Mouse (Mus musculus): ENCODE data around the gene Slc35e4. TPM values are rescaled to one million over a fixed set of nuclear protein-coding genes. Genes with fewer than 3 reads are reported as not detected.
"Not testable (repeated sequence)": the region's sequence is repeated elsewhere in the genome, so short reads cannot be mapped to it uniquely, and the experiment has no call there.

The Slc35e4 gene
- polyA plus RNA-seq, 1 experiment: 3.5 TPM

DNA sequence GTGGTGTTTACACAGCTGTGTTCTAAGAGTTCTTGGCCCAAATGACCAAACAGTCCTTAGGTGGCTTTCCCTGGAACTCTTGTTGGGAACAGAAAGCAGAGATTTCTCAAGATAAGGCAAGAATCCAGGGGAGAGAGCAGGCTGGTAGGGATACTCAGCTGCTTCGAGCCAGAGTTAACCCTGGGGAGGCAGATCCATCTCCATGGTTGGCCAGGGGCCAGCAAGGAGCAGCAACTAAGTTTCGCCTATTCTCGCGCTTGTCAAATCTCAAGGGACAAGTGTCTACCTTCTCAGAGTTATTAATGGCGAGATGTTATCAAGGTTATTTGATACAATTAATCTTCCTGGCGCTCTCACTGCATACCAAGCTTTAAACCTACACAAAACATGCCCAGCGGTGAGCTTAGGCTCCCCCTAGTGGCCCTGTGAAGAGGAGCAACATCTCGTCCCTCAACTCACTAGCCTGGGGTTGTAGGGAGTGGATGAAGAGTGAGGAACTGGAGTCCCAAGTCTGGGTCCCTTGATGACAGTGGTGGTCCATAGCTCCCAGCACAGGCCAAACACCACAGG, 6.9 kb upstream of the Slc35e4 start:
- no peak for DNase-seq (ENCODE audit: low read depth, low spot score)
- 41% methylated on average over 8 of the region's 8 CpGs for WGBS

DNA sequence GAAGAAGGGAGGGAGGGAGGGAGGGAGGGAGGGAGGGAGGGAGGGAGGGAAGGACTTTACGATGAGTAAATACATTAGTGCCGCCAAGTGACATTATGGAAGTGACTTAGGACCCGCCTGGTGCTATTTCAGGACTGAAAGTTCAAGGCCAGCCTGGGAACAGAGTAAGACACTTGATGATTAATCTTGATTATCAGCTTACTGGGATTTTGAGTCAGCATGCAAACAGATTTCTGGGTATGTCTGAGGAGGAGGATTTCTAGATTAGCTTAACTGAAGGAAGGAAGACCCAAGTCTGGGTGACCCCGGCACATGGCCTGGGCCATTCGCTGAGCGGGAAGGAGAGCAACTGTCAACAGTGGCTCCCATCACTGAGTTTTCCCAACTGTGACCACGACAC, 6.0 kb upstream of the Slc35e4 start:
- DNase-seq (ENCODE audit: low read depth, low spot score): no peak
- WGBS: 74% methylated on average over 7 of the region's 7 CpGs

DNA sequence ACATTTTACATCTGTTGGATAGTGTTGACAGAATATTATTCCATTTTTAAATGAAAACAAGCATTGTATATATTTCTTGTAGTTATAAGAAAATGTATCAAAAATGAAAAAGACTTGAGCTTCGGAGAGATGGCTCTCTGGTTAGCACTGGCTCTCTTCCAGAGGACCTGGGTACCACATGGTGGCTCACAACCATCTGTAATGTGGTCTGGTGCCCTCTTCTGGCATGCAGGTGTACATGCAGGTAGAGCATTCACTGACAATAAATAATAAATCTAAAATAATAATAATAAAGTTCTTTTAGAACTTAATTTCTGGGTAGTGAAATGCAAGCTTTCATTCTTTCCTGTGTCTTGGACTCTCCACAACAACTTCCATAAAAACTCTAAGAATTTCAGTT, 4.3 kb upstream of the Slc35e4 start:
- WGBS: 47% methylated on average over 1 of the region's 1 CpGs
- no peak for DNase-seq (ENCODE audit: low read depth, low spot score)

DNA sequence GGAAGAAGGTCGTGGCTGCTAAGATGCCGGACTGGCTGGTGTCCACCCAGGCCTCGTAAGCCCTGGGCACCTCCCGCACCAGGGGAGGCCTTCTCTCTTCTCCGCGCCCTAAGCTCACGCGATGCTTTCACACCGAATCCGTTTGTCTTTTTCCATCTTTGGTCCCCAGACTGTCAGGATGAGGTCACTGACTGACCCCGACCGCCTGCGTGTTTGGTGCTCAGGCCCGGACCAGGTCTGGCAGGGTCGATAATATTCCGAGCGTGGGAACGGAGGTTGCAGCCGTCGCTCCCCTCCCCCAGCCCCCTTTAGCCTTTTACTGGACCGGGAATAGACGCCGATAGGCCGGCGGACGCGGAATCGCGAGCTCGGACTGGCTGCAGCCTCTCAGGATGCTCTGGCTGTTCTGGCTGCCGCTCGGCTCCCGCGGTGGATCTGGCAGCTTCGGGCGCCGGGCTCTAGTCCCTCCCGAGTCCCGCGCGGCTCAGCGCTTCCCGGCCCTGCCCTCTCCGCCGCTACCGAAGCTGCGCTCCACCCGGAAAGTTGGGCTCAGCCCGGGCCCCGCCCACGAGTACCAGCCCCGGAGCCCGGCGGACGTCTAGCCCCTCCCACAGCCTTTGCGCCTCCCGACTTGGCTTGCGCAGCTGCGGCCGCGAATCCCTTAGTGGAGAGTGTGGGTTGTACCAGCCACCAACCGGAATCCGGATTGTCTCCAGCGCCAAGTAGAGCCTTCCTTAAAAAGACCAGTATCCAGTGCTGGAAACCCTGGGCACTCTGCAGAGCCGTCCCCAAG, 952 bp downstream of the Slc35e4 start:
- under 1% methylated on average over 65 of the region's 65 CpGs for WGBS

DNA sequence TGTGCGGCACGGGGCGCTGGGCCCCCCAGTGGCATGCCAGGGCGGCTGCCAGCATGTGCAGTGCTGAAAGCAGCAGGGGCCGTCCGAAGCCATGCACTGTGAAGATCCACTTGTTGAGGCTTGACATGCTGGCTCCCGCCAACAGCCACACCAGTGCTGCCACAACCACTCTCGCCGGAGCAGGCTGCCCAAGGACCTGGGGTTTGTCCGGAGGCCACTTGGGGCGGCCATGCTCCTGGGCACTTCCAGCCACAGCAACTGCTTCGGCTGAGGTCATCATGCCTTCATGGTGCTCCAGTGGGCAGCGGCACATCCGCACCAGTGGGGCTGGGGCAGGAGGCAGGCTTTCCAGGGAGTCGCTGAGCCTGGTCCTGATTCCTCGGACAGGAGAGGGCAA, 1.6 kb downstream of the Slc35e4 start:
- DNase-seq (ENCODE audit: low read depth, low spot score): no peak
- WGBS: 11% methylated on average over 16 of the region's 16 CpGs

More for the DNA sequence above, 952 bp downstream of the Slc35e4 start:
- no peak for DNase-seq (ENCODE audit: low read depth, low spot score)

DNA sequence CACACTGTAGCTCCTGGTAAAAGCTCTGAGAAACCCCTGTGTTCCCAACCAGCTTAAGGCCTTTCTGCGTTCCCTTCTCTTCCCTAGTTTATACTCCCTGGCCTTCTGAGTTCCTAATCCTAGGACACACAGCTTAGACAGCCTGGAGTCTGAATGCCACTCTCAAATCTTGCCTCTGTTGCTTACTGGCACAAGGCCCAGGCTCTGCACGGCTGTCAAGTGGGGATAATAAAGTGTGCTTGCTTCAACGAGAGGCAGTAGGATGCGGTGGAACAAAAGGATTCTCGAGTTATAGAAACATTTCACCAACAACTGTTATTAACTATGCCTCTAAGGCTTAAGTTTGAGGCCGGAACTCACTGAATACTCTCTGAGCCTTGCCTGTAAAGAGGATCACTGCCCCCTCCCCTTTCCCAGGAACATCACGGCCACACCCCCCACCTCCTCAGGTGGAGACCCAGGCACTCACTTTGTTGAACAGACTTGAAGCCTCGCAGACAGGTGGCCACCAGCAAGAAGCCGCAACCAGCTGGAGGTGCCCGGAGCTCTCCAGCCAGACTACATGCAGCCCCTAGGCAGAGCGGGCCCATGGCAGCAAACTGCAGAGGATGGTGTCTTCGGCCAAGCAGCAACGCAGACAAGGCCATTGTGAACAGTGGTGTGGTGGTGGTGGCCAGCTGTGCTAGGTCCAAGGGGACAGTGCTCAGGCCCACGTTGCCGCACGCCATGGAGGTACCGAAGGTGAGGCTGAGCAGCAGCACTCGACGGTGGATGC, 2.2 kb downstream of the Slc35e4 start:
- 30% methylated on average over 19 of the region's 19 CpGs for WGBS
- no peak for DNase-seq (ENCODE audit: low read depth, low spot score)

DNA sequence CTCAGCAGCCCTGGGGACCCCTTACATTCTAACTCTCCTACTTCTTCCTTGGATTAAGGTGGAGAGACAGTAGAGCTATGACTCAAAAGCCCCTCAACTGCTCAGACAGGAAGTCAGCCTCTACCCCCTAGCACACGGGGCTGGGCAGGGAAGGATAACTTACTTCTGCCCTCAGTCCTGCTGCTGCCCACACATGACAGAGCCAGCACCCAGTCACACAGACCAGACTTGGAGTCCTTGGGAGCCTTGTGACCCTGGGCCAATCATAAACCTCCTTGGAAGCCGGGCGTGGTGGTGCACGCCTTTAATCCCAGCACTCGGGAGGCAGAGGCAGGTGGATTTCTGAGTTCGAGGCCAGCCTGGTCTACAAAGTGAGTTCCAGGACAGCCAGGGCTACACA, 3.0 kb downstream of the Slc35e4 start:
- not testable (repeated sequence) for DNase-seq (ENCODE audit: low read depth, low spot score)
- WGBS: 75% methylated on average over 6 of the region's 6 CpGs

DNA sequence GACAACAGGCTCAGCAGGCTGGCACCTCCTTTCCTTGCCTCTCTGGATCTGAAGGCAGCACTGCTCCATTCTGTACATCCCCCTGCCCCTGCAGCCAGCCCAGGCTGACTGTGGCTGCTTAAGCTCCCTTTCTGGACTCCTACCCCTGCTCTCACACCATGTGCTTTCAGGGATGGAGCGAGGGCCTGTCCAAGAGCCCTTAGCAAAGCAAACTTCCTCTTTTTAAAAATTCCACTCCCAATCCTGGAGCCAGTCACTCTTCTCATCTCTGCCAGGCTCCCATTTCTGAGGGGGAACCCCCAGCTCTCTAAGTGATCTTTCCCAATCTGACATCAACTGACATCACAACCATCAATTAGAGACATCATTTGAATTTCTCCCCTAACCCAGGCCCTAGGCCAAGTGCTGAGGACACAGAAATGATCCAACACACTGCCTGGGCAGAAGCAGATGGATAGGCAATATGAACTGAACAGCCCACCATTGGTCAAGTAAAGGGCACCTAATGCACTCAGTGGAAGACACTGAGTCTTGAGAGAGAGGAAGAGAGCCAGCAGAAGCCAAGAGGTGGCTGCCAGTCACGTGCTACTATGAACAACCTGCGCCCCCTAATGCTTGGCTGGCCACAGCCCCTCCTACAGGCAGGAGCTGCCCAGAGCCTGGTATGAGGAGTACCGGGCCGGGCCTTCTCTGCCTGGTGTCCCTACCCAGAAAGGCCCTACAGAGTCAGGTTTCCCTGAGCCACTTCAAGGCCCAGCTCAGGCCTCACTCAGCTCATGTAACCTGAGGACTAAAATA, 3.8 kb downstream of the Slc35e4 start:
- WGBS: 34% methylated on average over 5 of the region's 5 CpGs
- DNase-seq (ENCODE audit: low read depth, low spot score): no peak

DNA sequence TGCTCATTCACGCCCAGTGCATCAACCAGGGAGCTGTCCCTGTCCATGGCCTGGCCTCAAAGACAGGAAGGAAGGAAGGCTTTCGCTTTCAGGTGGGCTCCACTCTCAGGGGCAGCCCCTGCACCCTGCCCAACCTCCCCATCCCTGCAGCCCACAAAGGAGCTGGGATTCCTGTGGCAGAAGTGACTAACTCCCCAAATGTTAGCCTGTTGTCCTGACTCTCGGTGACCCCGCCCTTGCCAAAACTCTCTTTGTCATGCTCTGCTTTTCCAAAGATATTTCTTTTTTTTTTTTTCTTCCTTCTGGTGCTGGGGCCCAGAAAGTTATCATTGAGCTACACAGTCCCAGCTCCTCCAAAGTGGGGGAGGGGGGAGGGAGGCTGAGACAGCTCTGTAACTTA, 5.2 kb downstream of the Slc35e4 start:
- DNase-seq (ENCODE audit: low read depth, low spot score): no peak
- WGBS: 84% methylated on average over 4 of the region's 4 CpGs

DNA sequence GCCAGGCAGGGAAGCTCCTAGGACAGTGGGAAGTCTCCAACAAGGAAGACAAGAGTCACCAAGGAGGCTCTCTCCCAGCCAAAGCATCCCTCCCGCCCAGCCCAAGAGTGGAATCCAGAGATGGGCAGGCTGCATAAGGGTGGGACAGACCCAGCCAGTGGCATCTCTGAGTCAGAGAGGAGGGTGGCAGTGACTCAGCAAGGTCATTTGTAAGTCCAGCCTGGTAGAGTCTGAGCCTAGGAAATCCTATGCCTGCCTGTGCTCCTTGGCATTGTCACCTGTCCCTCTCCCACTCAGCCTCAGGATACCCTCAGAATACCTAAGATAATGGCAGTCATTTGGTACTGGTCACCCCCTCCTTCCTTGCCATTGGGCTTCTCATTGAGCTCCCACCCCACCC, 9.0 kb downstream of the Slc35e4 start:
- DNase-seq (ENCODE audit: low read depth, low spot score): no peak
- 71% methylated on average over 1 of the region's 1 CpGs for WGBS

DNA sequence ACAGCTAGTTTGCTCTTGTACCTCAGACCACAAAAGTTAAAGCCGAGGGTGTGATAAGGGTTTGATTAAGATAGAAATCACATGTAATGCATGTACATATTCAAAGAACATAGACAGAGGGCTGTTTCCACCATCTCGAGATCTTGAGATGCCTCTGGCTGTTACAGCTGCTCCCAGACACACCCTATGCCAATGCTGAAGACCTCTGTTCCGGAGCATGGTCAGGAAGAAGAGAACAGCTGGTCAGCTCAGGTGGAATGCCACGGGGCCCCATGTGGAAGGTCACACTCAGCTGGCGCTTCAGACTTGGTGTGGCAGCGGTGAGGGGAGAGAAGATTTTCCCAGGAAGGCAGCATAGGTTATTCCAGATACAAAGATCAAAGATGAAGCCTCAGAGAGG, 9.8 kb downstream of the Slc35e4 start:
- WGBS: 68% methylated on average over 6 of the region's 6 CpGs
- no peak for DNase-seq (ENCODE audit: low read depth, low spot score)

DNA sequence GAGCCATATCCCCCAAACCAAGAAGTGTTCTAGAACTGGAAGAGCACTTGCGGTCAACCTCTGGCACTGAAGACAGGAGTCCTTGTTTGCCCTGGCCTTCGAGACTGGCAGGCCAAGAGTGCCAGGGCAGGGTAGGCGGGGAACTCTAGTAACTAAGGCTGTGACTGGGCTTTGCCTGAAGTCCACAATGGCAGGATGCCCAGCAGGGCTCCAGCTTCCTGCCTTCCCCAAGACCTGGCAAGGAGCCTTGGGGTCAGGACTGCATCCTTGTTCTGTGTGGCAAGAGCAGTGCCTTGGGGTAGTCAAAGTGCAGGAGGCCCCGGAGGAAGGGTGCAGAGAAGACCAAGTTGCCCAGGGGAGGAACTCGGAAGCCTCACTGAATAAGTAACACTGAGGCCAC, 11.4 kb downstream of the Slc35e4 start:
- no peak for DNase-seq (ENCODE audit: low read depth, low spot score)
- 23% methylated on average over 5 of the region's 5 CpGs for WGBS

DNA sequence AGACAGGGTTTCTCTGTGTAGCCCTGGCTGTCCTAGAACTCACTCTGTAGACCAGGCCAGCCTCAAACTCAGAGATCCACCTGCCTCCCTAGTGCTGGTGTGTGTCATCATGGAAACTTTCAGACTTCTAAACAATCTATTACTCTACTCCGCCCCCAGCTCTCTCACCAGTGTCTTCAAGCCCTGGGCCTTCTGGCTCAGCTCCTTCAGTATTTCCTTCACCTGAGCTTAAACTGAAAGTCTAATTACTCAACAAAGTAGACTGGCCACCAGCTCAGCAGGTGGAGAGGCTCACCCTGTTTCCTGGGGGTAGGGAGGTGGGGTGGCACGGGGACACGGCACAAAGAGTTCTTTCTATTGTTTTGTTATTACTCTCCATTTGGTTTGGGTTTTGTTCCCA, 11.9 kb downstream of the Slc35e4 start:
- WGBS: 39% methylated on average over 3 of the region's 3 CpGs

DNA sequence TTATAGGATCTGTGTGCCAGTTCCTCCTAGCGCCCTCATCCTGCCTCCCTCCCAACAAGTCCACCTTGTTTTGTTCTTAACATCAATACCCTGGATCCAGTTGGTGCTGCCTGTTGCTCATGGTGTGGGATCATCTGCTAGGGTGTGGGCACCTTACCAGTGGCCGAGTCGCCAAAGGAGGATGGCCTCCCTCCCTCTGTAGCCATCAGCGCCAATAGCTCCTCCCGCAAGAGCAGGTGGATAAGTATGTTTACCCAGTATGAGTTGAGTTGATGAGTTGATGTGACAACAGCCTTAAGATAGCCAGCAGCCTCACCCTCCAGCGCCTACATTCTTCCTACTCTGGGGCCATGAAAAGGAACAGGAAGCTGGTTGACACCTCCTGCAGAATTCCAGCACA, 14.2 kb downstream of the Slc35e4 start:
- 49% methylated on average over 6 of the region's 6 CpGs for WGBS
- no peak for DNase-seq (ENCODE audit: low read depth, low spot score)

More for the DNA sequence above, 11.9 kb downstream of the Slc35e4 start:
- DNase-seq (ENCODE audit: low read depth, low spot score): no peak

DNA sequence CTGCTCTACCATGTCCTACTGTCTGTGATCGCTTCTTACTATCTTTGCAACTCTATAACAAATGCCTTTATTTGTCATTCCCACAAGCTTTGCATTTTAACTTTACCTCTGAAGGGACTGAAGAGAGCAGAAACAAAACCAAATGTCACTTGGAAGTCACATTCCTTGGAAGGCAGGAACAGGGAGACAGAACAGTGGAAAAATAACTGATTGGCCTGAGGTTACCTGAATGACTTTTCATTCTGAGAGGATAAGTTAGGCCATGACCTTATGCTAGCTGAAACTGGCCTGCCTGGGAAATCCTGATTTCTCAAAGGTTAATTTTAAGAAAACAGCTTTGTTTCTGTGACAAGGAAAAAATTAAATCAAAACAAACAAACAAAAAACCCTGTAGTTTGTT, 18.5 kb downstream of the Slc35e4 start:
- DNase-seq (ENCODE audit: low read depth, low spot score): no peak
- WGBS: 37% methylated on average over 1 of the region's 1 CpGs

DNA sequence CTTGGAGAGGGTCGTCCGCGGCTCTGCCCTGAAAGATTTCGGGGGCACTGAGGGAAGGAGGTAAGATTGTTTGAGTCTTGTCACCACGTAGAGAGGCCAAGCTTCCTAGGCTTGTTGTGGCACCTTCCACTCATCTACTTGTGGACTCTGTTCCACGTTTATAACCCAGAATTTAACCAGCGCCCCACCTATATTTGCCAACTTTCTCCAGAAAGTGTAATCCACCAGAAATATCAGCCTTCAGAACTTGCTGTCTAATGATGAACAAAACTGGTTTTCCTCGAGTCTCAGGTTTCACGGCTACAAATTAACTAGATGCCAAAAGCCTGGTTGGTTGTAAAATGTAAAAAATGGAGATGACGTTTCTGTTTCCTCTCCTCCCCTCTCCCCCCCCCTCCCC, 19.0 kb downstream of the Slc35e4 start:
- DNase-seq (ENCODE audit: low read depth, low spot score): no peak
- WGBS: 1% methylated on average over 10 of the region's 10 CpGs

DNA sequence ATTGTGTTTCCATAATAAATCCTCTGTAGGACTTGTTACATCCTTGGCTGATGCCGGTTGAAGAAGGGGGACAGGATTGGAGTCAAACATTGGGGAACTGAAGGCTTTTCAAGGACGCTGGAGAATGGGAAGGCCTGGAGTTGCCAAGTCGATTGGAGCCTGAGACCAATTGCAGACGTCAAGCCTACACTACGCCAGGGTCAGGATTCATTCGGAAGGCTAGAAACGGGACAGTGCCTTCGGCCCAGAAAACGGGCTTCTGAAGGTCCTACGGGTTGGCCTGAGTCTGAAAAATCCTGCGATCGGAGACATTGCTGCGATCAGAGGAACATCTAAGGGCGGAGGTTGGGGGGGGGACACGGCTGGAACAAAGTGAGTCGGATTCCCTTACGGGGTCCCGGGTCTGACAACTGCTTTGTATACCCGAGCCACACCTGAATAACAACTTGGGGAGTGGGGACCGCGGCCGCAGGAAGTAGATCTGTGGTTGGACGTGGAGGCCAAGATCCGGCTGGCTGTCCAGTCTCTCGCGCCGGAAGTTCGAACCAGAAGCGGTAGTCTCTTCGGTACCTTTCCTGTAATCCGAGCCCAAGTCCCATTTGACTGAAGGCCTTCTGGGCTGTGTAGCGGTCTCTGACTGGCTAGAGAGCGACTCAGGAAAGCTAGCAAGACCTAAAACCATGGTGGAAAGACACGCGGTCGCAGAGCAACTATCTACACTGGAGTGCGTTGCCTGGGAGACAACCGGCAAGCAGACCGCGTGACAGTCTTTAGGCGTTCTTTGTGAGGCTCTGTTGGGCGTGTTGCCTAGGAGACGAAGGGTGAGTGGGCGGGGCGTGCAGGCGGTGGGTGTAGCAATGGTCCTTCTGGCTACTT, 19.8 kb downstream of the Slc35e4 start, which contains the start of the genes 4921536K21Rik and Dusp18:
Gene 4921536K21Rik, minus strand, starts transcription at position 693 of the 876 bp plus-strand sequence.
Gene Dusp18, plus strand, starts transcription at position 835 of the 876 bp plus-strand sequence.
- DNase-seq (ENCODE audit: low read depth, low spot score): peak; percentile 89
- WGBS: 4% methylated on average over 46 of the region's 46 CpGs

DNA sequence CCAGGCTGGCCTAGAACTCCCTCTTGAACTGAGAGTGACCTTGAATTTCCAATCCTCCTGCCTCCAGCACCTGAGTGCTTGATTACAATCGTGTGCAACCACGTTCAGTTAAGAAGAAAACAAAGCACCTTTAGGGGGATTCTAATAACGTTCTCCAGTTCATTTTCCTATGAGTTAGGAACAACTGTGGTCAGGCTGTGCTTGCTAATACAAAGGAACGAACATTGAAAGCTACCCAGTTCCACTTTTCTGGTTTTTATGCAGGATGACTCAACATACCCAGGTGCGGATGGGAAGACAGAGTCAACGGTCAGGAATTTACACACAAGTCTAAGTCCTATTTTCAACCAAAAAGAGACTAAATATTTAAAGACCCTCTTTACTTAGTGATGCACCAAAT, 20.5 kb downstream of the Slc35e4 start:
- DNase-seq (ENCODE audit: low read depth, low spot score): no peak
- 52% methylated on average over 6 of the region's 6 CpGs for WGBS

DNA sequence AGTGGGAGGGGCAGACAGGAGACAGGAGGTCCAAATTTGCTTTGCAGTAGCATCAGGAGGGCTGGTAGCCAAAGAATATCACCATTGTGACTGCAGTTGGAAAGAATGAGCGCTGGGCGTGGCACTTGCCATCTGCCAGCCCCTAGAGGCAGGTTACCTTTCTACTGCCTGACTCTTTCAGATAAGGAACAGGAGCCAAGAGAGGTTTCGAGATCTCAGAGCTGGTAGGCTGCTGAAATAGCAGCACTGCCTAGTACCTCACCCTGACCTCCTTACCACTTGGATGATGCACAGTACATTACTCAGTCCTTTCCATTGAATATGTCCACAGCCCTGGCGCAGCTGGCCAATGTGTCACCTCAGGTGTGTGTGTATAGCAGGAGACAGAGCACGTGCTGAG, 27.1 kb downstream of the Slc35e4 start:
- WGBS: 26% methylated on average over 5 of the region's 5 CpGs
- no peak for DNase-seq (ENCODE audit: low read depth, low spot score)
